Mouse (Mus musculus) heart, adult 2 months (tissue): ENCODE data around the gene Gm6169.

ENCODE experiments used
- CTCF ChIP-seq: fragments of 200-600 bp; IDR thresholded peaks from 2 replicates; pipeline ENCODE4 v1.8.1; 2022; ENCODE audit warnings: antibody characterized with exemption, mild to moderate bottlenecking, moderate library complexity
- POLR2A ChIP-seq: fragments of 200-500 bp; IDR thresholded peaks from 2 replicates; pipeline ENCODE4 v1.6.1; 2011; ENCODE audit warnings: mild to moderate bottlenecking, low read depth, low read length, control low read depth; ENCODE audit not compliant: insufficient read depth

DNA sequence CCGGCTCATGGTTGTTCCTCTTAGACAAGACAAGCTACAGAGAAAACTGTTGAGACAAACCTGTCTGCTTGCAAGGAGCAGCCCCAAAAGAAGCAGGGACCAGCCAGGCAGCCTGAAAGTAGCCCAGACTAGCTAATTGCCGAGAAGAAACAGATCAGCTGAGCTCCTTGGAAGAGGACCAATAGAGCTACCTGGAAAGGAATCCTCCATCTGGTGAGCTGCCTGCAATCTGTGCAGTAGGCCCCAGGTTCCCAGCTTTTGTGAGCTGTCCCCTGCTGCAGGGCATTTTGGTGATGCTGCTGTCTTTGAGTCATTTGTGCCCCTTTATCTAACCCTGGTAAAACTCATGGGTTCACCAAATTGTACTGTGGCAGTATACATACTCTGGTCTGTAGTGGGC, 18.8 kb downstream of the Gm6169 start:
- TF ChIP-seq POLR2A = no peak
- no peak for TF ChIP-seq CTCF
